Mouse (Mus musculus): ENCODE data around the gene Rps21.
A peak's percentile ranks its signal among the peaks of the same experiment; 100 is the strongest.
"Not testable (repeated sequence)": the region's sequence is repeated elsewhere in the genome, so short reads cannot be mapped to it uniquely, and the experiment has no call there.

Rps21 gene

GRCm38 (mm10) chr2:180258951-180259484 is 1.8 kb downstream of the Rps21 start:
- not testable (repeated sequence) for DNase-seq (ENCODE audit: low spot score in 2 of 2)

GRCm38 (mm10) chr2:180259826-180260609 is 2.8 kb downstream of the Rps21 start:
- DNase-seq (ENCODE audit: low spot score in 2 of 2): not testable (repeated sequence)

GRCm38 (mm10) chr2:180260610-180261480 is 3.7 kb downstream of the Rps21 start:
- DNase-seq (ENCODE audit: low spot score in 2 of 2): no peak

GRCm38 (mm10) chr2:180261901-180262300 is 4.7 kb downstream of the Rps21 start:
- DNase-seq (ENCODE audit: low spot score in 2 of 2): no peak

- no peak for DNase-seq (ENCODE audit: low spot score in 2 of 2)
Observed at GRCm38 (mm10) chr2:180262441-180262840, 5.3 kb downstream of the Rps21 start.

- DNase-seq (ENCODE audit: low spot score in 2 of 2): no peak
Observed at GRCm38 (mm10) chr2:180262891-180263290, 5.7 kb downstream of the Rps21 start.

- no peak for DNase-seq (ENCODE audit: low spot score in 2 of 2)
Observed at GRCm38 (mm10) chr2:180267955-180268354, 10.8 kb downstream of the Rps21 start.

GRCm38 (mm10) chr2:180269329-180269728 is 12.2 kb downstream of the Rps21 start:
- DNase-seq (ENCODE audit: low spot score in 2 of 2): no peak

- DNase-seq (ENCODE audit: low spot score in 2 of 2): no peak
Observed at GRCm38 (mm10) chr2:180270537-180271255, 13.5 kb downstream of the Rps21 start.

GRCm38 (mm10) chr2:180271804-180272395 is 14.7 kb downstream of the Rps21 start:
- DNase-seq (ENCODE audit: low spot score in 2 of 2): no peak

- DNase-seq (ENCODE audit: low spot score in 2 of 2): peak in 1 of 2 experiments; percentile 49
Observed at GRCm38 (mm10) chr2:180272884-180273321, 15.7 kb downstream of the Rps21 start.

- peak; percentile 72 to 92 for DNase-seq (ENCODE audit: low spot score in 2 of 2)
Observed at GRCm38 (mm10) chr2:180273394-180274244, 16.4 kb downstream of the Rps21 start, which contains the start of gene Cables2. Gene Cables2, minus strand, starts transcription at chr2:180273496.

- DNase-seq (ENCODE audit: low spot score in 2 of 2): no peak
Observed at GRCm38 (mm10) chr2:180274523-180274922, 17.3 kb downstream of the Rps21 start.

- peak; percentile 73 to 89 for DNase-seq (ENCODE audit: low spot score in 2 of 2)
Observed at GRCm38 (mm10) chr2:180275836-180276235, 18.7 kb downstream of the Rps21 start.

GRCm38 (mm10) chr2:180276385-180276784 is 19.2 kb downstream of the Rps21 start:
- DNase-seq (ENCODE audit: low spot score in 2 of 2): no peak

- DNase-seq (ENCODE audit: low spot score in 2 of 2): no peak
Observed at GRCm38 (mm10) chr2:180276851-180277259, 19.7 kb downstream of the Rps21 start.

GRCm38 (mm10) chr2:180277773-180278320 is 20.7 kb downstream of the Rps21 start:
- DNase-seq (ENCODE audit: low spot score in 2 of 2): no peak

GRCm38 (mm10) chr2:180279321-180279720 is 22.1 kb downstream of the Rps21 start:
- no peak for DNase-seq (ENCODE audit: low spot score in 2 of 2)

- DNase-seq (ENCODE audit: low spot score in 2 of 2): no peak
Observed at GRCm38 (mm10) chr2:180288966-180289365, 31.8 kb downstream of the Rps21 start.

Measured in cerebellum, postnatal 4 days (tissue).